26 mouse cellular contexts compared by ENCODE assay signal in genomic region chr13:19014825-19015375, GRCm38 (mm10).
DNase-seq lines count a peak whose midpoint lies in the region; ATAC-seq and TF ChIP-seq lines count a peak whose summit lies in the region.
"Had no signal": no experiment of that assay in that cellular context is flagged by ENCODE, and none has a peak within 500 bp of the region (broad histone marks: within the 10 kb centered on the region; RNA-seq: fewer than 3 reads in every experiment).

No protein-coding gene starts in this region.

- no peak for TF ChIP-seq CTCF in lung, embryonic 14.5 days (IDR thresholded peaks at IDR 0.05; ENCODE audit: low read depth)
- TF ChIP-seq CTCF in lung, postnatal 0 days (IDR thresholded peaks at IDR 0.05) = no peak

- H3K36me3 ChIP-seq in lung, embryonic 14.5 days (ENCODE audit: insufficient read depth) = no peaks in the 10 kb centered on the region
- no peaks in the 10 kb centered on the region for H3K36me3 ChIP-seq in lung, postnatal 0 days (ENCODE audit: insufficient read depth, low read length)
- H3K36me3 ChIP-seq: embryonic facial prominence, embryonic 10.5 days; embryonic facial prominence, embryonic 13.5 days; forebrain, embryonic 12.5 days; forebrain, embryonic 15.5 days; heart, embryonic 12.5 days; heart, embryonic 15.5 days; hindbrain, embryonic 10.5 days; hindbrain, embryonic 13.5 days had no signal

- H3K4me1 ChIP-seq in lung, embryonic 14.5 days (ENCODE audit: insufficient read depth) = no peaks in the 10 kb centered on the region
- no peaks in the 10 kb centered on the region for H3K4me1 ChIP-seq in lung, postnatal 0 days (ENCODE audit: insufficient read depth, low read depth, low read length)
- H3K4me1 ChIP-seq: embryonic facial prominence, embryonic 10.5 days; embryonic facial prominence, embryonic 13.5 days; forebrain, embryonic 12.5 days; forebrain, embryonic 15.5 days; heart, embryonic 12.5 days; heart, embryonic 15.5 days; hindbrain, embryonic 10.5 days; hindbrain, embryonic 13.5 days had no signal

- no peak overlapping the region for H3K27ac ChIP-seq in lung, embryonic 14.5 days (ENCODE audit: low read depth)
- H3K27ac ChIP-seq in lung, postnatal 0 days (ENCODE audit: low read length) = no peak overlapping the region
- H3K27ac ChIP-seq: embryonic facial prominence, embryonic 10.5 days; embryonic facial prominence, embryonic 13.5 days; forebrain, embryonic 12.5 days; forebrain, embryonic 15.5 days; heart, embryonic 15.5 days; hindbrain, embryonic 10.5 days had no signal

- H3K4me3 ChIP-seq in lung, embryonic 14.5 days (ENCODE audit: low read depth, low read length) = no peak overlapping the region
- H3K4me3 ChIP-seq in lung, postnatal 0 days (ENCODE audit: low read depth, low read length) = no peak overlapping the region
- H3K4me3 ChIP-seq: embryonic facial prominence, embryonic 10.5 days; embryonic facial prominence, embryonic 13.5 days; erythroblast, embryonic 14.5 days; forebrain, embryonic 12.5 days; forebrain, embryonic 15.5 days; heart, embryonic 12.5 days; heart, embryonic 15.5 days; hindbrain, embryonic 10.5 days; hindbrain, embryonic 13.5 days had no signal

- TF ChIP-seq EP300 in lung, postnatal 0 days (IDR thresholded peaks at IDR 0.05) = no peak

- H3K9me3 ChIP-seq in lung, embryonic 14.5 days (ENCODE audit: low read depth, low read length) = no peaks in the 10 kb centered on the region
- no peaks in the 10 kb centered on the region for H3K9me3 ChIP-seq in lung, postnatal 0 days (ENCODE audit: low read length)
- H3K9me3 ChIP-seq: embryonic facial prominence, embryonic 10.5 days; embryonic facial prominence, embryonic 13.5 days; forebrain, embryonic 12.5 days; forebrain, embryonic 15.5 days; heart, embryonic 12.5 days; heart, embryonic 15.5 days; hindbrain, embryonic 10.5 days; hindbrain, embryonic 13.5 days had no signal

- WGBS in lung, embryonic 14.5 days = 64% methylated on average over 4 of the region's 4 CpGs
- WGBS in lung, postnatal 0 days = 70% methylated on average over 4 of the region's 4 CpGs

- no peak overlapping the region for H3K9ac ChIP-seq in lung, embryonic 14.5 days
- H3K9ac ChIP-seq in lung, postnatal 0 days (replicated peaks; ENCODE audit: low read depth) = no peak overlapping the region
- H3K9ac ChIP-seq: embryonic facial prominence, embryonic 13.5 days; forebrain, embryonic 12.5 days; forebrain, embryonic 15.5 days; heart, embryonic 12.5 days; heart, embryonic 15.5 days; hindbrain, embryonic 13.5 days had no signal

- DNase-seq in lung, embryonic 14.5 days = peak; percentile 54
- DNase-seq in lung, adult 18-20 months = no peak
- DNase-seq in lung, postnatal 0 days (ENCODE audit: low spot score) = peak; percentile 61
- DNase-seq in lung, postnatal 14 days = no peak
- peak; percentile 26 for DNase-seq in lung, postnatal 36 days
- no peak for DNase-seq in layer of hippocampus, postnatal 14 days (ENCODE audit: low spot score in 2 of 2)
- DNase-seq: adrenal gland, adult 8-10 months; adrenal gland, postnatal 25 days; cerebellum, adult 11-12 months; cerebellum, adult 8-10 months; cerebellum, postnatal 10 days; embryo, embryonic 11 days; gastrocnemius, postnatal 25 days; heart, adult 18-20 months; heart, postnatal 10 days; heart, postnatal 36 days had no signal

- ATAC-seq in lung, embryonic 14.5 days (ENCODE audit: insufficient read depth) = peak; percentile 80
- ATAC-seq in lung, postnatal 0 days = peak; percentile 77
- ATAC-seq: CD4-positive, CD25-positive, alpha-beta regulatory T cell, adult 4 months; forebrain, embryonic 15.5 days had no signal

- no peak overlapping the region for H3K4me2 ChIP-seq in lung, embryonic 14.5 days
- H3K4me2 ChIP-seq in lung, postnatal 0 days (replicated peaks; ENCODE audit: low read depth, low read length) = no peak overlapping the region
- H3K4me2 ChIP-seq: embryonic facial prominence, embryonic 13.5 days; forebrain, embryonic 12.5 days; forebrain, embryonic 15.5 days; heart, embryonic 12.5 days; heart, embryonic 15.5 days; hindbrain, embryonic 13.5 days had no signal

- no peaks in the 10 kb centered on the region for H3K27me3 ChIP-seq in lung, embryonic 14.5 days (ENCODE audit: insufficient read depth, low read length)
- no peaks in the 10 kb centered on the region for H3K27me3 ChIP-seq in lung, postnatal 0 days (replicated peaks; ENCODE audit: insufficient read depth, low read length)
- H3K27me3 ChIP-seq: embryonic facial prominence, embryonic 13.5 days; forebrain, embryonic 12.5 days; forebrain, embryonic 15.5 days; heart, embryonic 12.5 days; heart, embryonic 15.5 days; hindbrain, embryonic 13.5 days had no signal

Comparison
In these comparisons a context has a peak if more than half of its experiments do, and no peak if none do; other contexts are left out.
1. DNase-seq: peak in lung, embryonic 14.5 days (single experiment), lung, postnatal 0 days (single experiment) and lung, postnatal 36 days (single experiment); none in lung, adult 18-20 months (0 of 2), lung, postnatal 14 days (single experiment) and layer of hippocampus, postnatal 14 days (0 of 2).